Mouse (Mus musculus) lung, postnatal 4 days (tissue): ENCODE measurements around the gene Mid1ip1.

ENCODE experiments used
- DNase-seq, 2 experiments: peaks; one replicate each; pipeline ENCODE4 v3.0.0; 2021

Gene Mid1ip1

GRCm38 (mm10) chrX:10714696-10715140 is at the start of gene Mid1ip1:
Gene Mid1ip1, plus strand, starts transcription at chrX:10715013.
- DNase-seq = peak; percentile 86 to 92

GRCm38 (mm10) chrX:10694455-10695180 is 20.2 kb upstream of the Mid1ip1 start:
- DNase-seq = no peak

- DNase-seq = peak in 1 of 2 experiments; percentile 21
Observed at GRCm38 (mm10) chrX:10706728-10707127, 8.1 kb upstream of the Mid1ip1 start.

- DNase-seq = no peak
Observed at GRCm38 (mm10) chrX:10713839-10714637, 775 bp upstream of the Mid1ip1 start.

GRCm38 (mm10) chrX:10716917-10717763 is 2.3 kb downstream of the Mid1ip1 start:
- DNase-seq = peak; percentile 91 to 96

GRCm38 (mm10) chrX:10718021-10718837 is 3.4 kb downstream of the Mid1ip1 start:
- DNase-seq = peak; percentile 28 to 34

- peak; percentile 78 to 87 for DNase-seq
Observed at GRCm38 (mm10) chrX:10718838-10719539, 4.2 kb downstream of the Mid1ip1 start.

- DNase-seq = no peak
Observed at GRCm38 (mm10) chrX:10720391-10720790, 5.6 kb downstream of the Mid1ip1 start.

GRCm38 (mm10) chrX:10724571-10724970 is 9.8 kb downstream of the Mid1ip1 start:
- DNase-seq = no peak

GRCm38 (mm10) chrX:10729488-10729887 is 14.7 kb downstream of the Mid1ip1 start:
- DNase-seq = no peak

GRCm38 (mm10) chrX:10734453-10734852 is 19.6 kb downstream of the Mid1ip1 start:
- DNase-seq = peak in 1 of 2 experiments; percentile 20

- no peak for DNase-seq
Observed at GRCm38 (mm10) chrX:10734874-10735273, 20.1 kb downstream of the Mid1ip1 start.

GRCm38 (mm10) chrX:10758866-10759265 is 44.1 kb downstream of the Mid1ip1 start:
- no peak for DNase-seq

- no peak for DNase-seq
Observed at GRCm38 (mm10) chrX:10763476-10764016, 48.7 kb downstream of the Mid1ip1 start.
